Comparison of ENCODE assay signal across 9 mouse cellular contexts in the genomic region with DNA sequence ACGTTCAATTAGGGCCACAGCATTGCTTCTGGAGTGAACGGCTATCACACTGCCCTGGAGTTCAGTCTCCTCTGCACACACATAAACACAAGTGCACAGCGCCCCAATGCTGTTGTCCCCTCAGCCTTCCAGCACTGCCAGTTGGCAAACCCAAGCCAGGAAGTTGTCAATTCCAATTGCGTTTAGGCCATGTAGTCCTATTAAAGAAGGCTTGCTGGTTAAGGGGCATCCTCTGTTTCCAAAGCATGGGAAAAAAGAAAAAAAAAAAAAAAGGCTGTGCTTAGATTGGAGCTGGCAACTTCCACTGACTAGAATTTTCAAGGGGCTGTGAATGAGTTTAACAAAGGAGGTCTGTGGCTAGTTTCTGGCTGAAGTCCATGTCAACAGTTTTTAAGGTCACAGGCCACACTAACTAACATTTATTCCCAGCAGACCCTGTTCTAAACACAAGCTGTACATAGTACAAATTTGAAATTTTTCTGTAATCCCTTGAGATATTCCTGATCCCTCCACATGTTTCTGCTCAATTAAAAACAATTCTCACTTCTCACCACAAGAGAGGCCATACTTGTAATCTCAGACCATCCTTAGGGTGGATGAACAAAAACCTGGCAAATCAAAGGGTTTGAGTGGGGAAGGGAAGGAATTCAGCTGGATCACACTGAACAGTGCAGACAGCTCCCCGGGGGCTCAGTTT.
DNase-seq lines count a peak whose midpoint lies in the region; ATAC-seq lines count a peak whose summit lies in the region.
"Had no signal": no experiment of that assay in that cellular context is flagged by ENCODE, and none has a peak within 500 bp of the region (broad histone marks: within the 10 kb centered on the region; RNA-seq: fewer than 3 reads in every experiment).

No protein-coding gene starts in this region.

- H3K36me3 ChIP-seq in heart, embryonic 12.5 days = no peaks in the 10 kb centered on the region
- no peaks in the 10 kb centered on the region for H3K36me3 ChIP-seq in limb, embryonic 13.5 days
- no peaks in the 10 kb centered on the region for H3K36me3 ChIP-seq in stomach, embryonic 16.5 days (ENCODE audit: control insufficient read depth, insufficient read depth, low read length)

- no peak overlapping the region for H3K4me3 ChIP-seq in heart, embryonic 12.5 days
- no peak overlapping the region for H3K4me3 ChIP-seq in limb, embryonic 13.5 days
- H3K4me3 ChIP-seq in stomach, embryonic 16.5 days (replicated peaks; ENCODE audit: low read length) = no peak overlapping the region

- 63% methylated on average over 5 of the region's 5 CpGs for WGBS in heart, embryonic 12.5 days
- WGBS in limb, embryonic 13.5 days = 54% methylated on average over 5 of the region's 5 CpGs
- 60% methylated on average over 5 of the region's 5 CpGs for WGBS in stomach, embryonic 16.5 days

- H3K9me3 ChIP-seq in heart, embryonic 12.5 days (replicated peaks) = no peaks in the 10 kb centered on the region
- no peaks in the 10 kb centered on the region for H3K9me3 ChIP-seq in limb, embryonic 13.5 days
- H3K9me3 ChIP-seq in stomach, embryonic 16.5 days (replicated peaks; ENCODE audit: control insufficient read depth, low read length) = no peaks in the 10 kb centered on the region

- no peak overlapping the region for H3K27ac ChIP-seq in heart, embryonic 12.5 days (ENCODE audit: poor library complexity, severe bottlenecking)
- H3K27ac ChIP-seq in limb, embryonic 13.5 days = no peak overlapping the region
- H3K27ac ChIP-seq in stomach, embryonic 16.5 days (ENCODE audit: low read length) = peak overlapping the region; percentile 36
- H3K27ac ChIP-seq: macrophage had no signal

- intact Hi-C loops in gastrocnemius, postnatal 14 days (cut with DNase I; ENCODE audit: low total_unique reads) = no loop called here

- no peak overlapping the region for H3K4me2 ChIP-seq in heart, embryonic 12.5 days
- H3K4me2 ChIP-seq in limb, embryonic 13.5 days (replicated peaks) = no peak overlapping the region
- no peak overlapping the region for H3K4me2 ChIP-seq in stomach, embryonic 16.5 days (ENCODE audit: low read depth, low read length)

- H3K9ac ChIP-seq in heart, embryonic 12.5 days = no peak overlapping the region
- H3K9ac ChIP-seq in limb, embryonic 13.5 days = no peak overlapping the region
- no peak overlapping the region for H3K9ac ChIP-seq in stomach, embryonic 16.5 days (ENCODE audit: low read length)

- peak; percentile 93 for DNase-seq in heart, adult 11 months
- peak; percentile 28 for DNase-seq in right cerebral cortex, adult 18-20 months
- no peak for DNase-seq in right cerebral cortex, postnatal 25 days
- DNase-seq in gastrocnemius, postnatal 14 days = no peak
- no peak for DNase-seq in gastrocnemius, adult 8-10 months (ENCODE audit: low spot score in 2 of 2)

- ATAC-seq in heart, embryonic 12.5 days (ENCODE audit: insufficient number of reproducible peaks, low FRiP score) = no peak
- peak; percentile 72 for ATAC-seq in limb, embryonic 13.5 days (ENCODE audit: low FRiP score, low read depth)
- ATAC-seq in stomach, embryonic 16.5 days (ENCODE audit: insufficient read depth, low FRiP score) = peak; percentile 47; the same call in 1 of the 2 replicates

- peaks cover 17% of the 10 kb centered on the region for H3K4me1 ChIP-seq in heart, embryonic 12.5 days (replicated peaks)
- H3K4me1 ChIP-seq in limb, embryonic 13.5 days = peaks cover 33% of the 10 kb centered on the region
- peaks cover 7% of the 10 kb centered on the region for H3K4me1 ChIP-seq in stomach, embryonic 16.5 days (ENCODE audit: control insufficient read depth, insufficient read depth, low read length)

- no peaks in the 10 kb centered on the region for H3K27me3 ChIP-seq in heart, embryonic 12.5 days (replicated peaks)
- no peaks in the 10 kb centered on the region for H3K27me3 ChIP-seq in limb, embryonic 13.5 days
- no peaks in the 10 kb centered on the region for H3K27me3 ChIP-seq in stomach, embryonic 16.5 days (ENCODE audit: control insufficient read depth, insufficient read depth, low read length)

Comparison
In these comparisons a context has a peak if more than half of its experiments do, and no peak if none do; other contexts are left out.
1. DNase-seq: peak in heart, adult 11 months (single experiment) and right cerebral cortex, adult 18-20 months (single experiment); none in right cerebral cortex, postnatal 25 days (single experiment), gastrocnemius, postnatal 14 days (single experiment) and gastrocnemius, adult 8-10 months (0 of 2).